Mouse (Mus musculus): ENCODE results near the gene Brwd1.
"Not testable (repeated sequence)": the region's sequence is repeated elsewhere in the genome, so short reads cannot be mapped to it uniquely, and the experiment has no call there.

The Brwd1 gene

DNA sequence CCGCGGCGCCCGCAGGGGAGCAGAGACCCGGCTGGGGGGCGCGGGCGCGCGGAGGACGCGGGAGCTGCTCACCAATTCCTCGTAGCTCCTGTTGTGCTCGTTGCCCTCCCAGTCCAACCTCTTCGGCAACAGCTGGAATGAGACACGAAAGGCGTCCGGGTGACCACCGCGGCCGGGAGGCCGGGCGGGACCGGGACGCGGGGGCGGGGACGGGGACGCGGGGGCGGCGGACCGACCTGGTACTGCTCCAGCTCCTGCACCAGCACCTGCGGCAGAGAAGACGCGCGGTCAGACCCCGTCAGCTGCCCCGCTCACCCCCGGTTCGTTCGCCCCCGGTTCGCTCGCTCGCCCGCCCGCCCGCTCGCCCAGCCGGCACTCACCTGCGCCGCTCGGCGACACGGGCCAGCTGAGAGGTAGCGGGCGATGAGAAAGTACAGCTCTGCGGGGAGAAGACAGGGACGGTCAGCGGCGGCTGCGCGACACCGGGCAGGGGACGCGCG, 534 bp downstream of the Brwd1 start:
- peak; percentile 29; the same call in 1 of the 2 replicates for ATAC-seq (ENCODE audit: insufficient number of reproducible peaks, low FRiP score, low TSS enrichment)

DNA sequence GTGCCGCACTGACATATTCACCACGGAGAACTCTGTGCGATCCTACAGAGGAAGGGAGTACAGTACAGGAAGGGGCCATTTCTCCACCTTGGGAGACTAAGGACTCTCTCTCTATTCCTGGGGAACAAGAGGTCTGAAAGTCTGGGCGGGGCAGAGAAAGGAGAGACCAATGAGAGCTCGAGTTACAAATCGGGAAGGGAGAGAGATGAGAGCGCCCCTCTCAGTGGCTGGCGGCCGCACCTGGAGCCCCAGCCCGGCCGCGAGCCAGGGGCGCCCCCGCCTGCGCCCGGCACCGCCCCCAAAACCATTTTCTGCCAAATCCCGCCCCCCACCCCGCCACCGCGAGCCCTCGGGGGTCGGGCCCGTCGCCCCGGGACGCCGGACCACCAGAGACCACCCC, 995 bp downstream of the Brwd1 start:
- ATAC-seq (ENCODE audit: insufficient number of reproducible peaks, low FRiP score, low TSS enrichment): peak; percentile 86

DNA sequence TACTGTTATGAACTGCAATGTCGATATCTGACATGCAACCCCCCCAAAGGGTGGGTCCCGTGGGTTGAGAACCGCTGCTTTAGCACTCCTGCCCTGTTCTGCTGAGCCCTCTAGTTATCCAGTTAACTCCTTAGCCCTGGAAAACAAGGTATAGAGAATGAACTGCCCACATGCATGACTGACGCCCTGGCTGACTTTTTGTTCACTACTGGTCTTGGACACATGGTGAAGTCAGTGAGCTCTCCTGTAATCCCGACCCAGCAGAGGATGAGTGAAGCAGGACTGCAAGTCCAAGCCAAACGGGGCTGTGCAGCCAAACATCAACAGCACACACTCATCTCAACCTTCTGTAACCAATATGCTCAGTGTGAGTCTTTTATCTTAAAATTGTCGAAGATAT, 1.8 kb downstream of the Brwd1 start:
- no peak for ATAC-seq (ENCODE audit: insufficient number of reproducible peaks, low FRiP score, low TSS enrichment)

DNA sequence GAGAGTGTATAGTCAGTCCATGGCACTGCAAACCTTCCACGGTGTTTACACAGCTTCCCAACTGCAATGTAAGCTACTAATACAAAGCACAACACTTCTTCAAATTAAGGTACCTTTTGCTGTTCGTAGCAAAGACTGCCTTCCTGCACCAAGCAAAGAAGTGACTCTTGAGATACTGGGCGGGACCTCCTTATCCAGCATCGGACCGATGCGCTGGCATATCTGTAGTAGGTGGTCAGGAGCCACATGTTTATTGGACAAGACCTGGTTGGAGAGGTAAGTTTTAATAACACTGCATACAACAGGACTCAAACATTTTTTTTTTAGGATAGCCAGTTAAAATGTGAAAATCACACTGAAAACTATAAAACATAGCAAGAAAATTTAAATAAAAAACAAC, 14.0 kb downstream of the Brwd1 start:
- no peak for ATAC-seq (ENCODE audit: insufficient number of reproducible peaks, low FRiP score, low TSS enrichment)

DNA sequence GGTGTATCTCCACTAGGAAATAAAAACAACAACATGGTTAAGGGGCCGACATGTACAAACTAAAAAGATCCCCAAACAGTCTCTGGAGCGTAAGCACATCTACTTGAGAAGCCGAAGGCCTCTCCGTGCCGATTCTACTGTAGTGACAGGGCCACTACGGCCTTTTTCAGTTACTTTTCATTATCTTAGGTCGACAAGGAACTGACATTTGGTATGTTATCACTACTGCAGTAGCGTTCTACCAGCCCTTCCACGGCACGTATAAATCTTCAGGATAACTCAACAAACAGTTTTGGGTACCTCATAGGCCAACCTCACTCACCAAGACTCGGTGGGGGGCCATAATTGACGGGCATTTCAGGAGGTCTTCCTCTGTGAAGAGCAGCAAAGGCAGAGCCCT, 16.2 kb downstream of the Brwd1 start:
- ATAC-seq (ENCODE audit: insufficient number of reproducible peaks, low FRiP score, low TSS enrichment): no peak

DNA sequence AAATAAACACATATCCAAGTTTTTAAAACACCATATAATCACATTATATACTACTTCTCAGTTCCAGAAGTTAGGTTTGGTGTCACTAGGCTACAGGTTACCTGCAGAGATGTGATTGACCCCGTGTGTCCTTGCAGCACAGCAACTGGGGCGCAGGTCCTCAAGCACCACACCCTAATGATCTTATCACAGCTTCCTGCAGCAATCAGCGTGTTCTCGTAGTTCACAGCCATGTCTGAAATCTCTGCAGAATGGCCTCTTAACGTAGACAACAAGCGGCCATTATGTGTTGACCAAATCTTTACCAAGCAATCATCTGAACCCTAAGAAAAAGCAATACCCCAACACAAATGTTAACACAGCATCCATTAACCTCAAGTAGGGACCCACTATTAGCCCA, 17.7 kb downstream of the Brwd1 start:
- ATAC-seq (ENCODE audit: insufficient number of reproducible peaks, low FRiP score, low TSS enrichment): no peak

DNA sequence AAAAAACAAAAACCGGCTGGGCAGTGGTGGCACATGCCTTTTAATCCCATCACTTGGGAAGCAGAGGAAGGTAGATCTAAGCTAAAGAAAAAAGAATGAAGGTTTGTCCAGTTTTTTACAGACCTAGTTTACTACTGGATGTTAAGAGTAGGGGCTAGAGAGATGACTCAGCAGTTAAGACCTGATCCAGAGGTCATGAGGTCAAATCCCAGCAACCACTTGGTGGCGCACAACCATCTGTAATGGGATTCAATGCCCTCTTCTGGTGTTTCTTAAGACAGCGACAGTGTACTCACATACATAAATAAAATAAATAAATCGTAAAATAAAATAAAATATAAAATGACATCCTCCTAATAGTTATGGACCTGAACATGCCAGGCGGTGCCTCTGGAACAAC, 38.2 kb downstream of the Brwd1 start:
- ATAC-seq (ENCODE audit: insufficient number of reproducible peaks, low FRiP score, low TSS enrichment): no peak

DNA sequence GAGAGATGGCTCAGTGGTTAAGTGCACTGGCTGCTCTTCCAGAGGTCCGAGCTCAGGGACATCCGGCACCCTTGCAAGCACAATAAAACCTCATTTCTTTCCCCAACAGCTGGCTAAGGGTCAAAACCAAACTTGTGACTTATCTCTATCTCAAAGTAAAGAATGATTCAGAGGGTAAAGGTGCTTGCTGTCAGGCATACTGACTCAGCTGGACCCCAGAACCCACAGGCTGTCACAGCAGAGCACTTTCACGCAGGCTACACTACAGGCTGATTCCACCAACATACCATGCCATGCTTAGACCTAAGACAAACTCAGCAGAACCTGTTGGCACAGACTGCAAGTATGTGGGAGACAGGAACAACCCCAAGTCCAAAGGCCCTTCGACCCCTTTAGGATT, 41.6 kb downstream of the Brwd1 start:
- ATAC-seq (ENCODE audit: insufficient number of reproducible peaks, low FRiP score, low TSS enrichment): no peak

DNA sequence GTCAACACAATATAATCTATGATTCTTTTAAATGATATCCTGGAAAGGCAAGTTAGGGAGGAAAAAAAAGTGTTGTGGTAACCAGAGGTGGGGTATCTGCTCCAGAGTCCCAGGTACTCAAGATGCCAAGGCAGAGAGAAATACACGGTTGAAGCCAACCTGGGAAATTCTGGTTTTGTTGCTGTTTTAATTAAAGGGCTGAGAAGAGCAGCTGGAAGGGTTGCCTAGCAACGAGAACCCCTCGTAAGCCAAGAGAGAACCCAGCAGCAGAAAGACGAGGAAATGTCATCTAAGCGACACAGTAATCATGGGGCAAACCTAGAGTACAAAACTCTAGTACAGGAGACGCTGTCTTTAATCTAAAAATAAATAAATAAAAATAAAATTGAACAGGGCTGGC, 42.8 kb downstream of the Brwd1 start:
- ATAC-seq (ENCODE audit: insufficient number of reproducible peaks, low FRiP score, low TSS enrichment): no peak

DNA sequence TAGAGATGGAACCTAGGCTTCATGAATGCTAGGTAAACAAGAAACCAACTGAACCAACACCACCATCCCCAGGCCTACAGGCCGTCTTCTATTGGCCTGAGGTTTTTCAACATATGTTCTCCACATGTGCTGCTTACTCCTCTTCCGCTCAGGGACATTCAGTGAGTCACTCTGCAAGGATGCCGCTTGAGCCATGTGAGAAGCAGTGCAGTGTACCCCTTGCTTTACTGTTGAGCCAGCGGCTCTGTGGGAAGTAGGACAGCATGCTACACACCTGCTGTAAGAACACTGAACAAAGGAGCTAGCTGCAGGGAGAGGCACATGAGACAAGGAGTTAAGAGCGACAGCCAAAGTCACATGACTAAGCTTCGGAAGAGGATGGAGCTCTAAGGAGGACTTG, 47.9 kb downstream of the Brwd1 start:
- no peak for ATAC-seq (ENCODE audit: insufficient number of reproducible peaks, low FRiP score, low TSS enrichment)

DNA sequence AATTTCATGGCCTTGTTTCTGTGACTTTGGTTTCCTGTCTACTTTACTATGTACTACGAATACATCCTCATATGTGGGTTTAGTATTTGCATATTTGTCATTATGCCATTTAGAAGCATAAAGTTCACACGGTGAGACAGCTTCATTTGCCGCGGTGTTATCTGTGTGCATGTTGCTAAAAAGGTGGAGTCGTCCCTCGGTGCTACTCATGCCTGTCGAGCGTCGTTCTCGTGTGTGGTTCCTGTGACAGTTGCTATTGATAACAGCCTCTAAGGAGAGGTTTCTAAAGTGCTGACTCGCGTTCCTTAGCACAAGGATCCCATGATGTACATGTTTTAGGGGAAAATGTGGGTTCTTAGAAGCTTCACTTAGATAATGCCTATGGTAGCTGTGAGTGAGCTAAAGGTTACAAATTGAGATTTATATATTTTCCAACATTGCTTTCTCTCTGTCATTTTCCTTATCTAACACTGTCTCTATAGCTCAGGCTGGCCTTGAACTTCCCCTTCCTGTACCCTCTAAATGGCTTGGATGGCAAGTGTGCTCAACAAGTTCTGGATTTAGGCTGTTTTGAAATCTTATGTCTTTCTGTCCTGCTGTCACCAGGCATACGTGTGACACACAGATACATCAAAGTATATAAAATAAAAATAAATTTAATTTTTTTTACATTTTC, 49.8 kb downstream of the Brwd1 start:
- no peak for ATAC-seq (ENCODE audit: insufficient number of reproducible peaks, low FRiP score, low TSS enrichment)

DNA sequence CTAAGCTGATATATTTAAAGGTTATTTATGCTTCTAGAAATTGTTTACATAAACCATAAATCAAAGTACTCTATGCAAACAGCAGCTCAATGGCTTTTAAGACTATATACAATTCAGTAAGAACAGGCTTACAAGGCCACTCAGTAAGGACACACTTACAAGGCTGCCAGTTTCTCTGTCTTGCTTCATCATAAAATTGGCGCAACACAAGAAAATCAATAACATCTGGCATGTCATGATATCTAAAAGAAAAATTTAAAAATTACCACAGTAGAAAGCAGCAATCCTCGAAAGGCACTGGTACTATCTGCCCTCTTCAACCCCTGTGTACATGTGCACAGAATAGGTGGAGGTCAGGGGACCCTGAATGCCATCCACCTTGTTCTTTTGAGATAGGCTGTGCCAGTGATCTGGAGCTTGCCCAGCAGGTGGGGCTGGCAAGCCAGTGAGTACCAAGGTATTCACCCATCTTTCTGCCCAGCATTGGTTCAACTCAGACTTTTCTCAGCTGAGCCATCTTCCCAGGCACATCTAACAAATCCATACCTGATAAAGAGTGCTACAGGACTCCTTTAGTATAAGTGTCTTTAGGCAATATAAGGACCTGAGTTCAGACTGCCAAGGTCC, 51.7 kb downstream of the Brwd1 start:
- no peak for ATAC-seq (ENCODE audit: insufficient number of reproducible peaks, low FRiP score, low TSS enrichment)

DNA sequence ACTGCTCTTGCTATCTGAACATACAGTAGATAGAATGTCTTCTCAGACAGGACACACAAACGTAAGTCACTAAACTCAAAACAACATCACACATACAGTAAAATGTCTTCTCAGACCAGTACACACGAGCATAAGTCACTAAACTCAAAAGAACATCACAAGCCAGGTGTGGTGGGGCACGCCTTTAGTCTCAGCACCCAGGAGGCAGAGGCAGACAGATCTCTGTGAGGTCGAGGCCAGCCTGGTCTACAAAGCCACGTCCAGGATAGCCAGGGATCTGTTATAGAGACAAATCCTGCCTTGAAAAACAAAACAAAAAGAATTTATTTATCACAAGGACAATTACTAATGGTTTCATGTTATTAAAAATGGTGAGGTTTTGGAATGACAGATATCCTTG, 56.1 kb downstream of the Brwd1 start:
- no peak for ATAC-seq (ENCODE audit: insufficient number of reproducible peaks, low FRiP score, low TSS enrichment)

DNA sequence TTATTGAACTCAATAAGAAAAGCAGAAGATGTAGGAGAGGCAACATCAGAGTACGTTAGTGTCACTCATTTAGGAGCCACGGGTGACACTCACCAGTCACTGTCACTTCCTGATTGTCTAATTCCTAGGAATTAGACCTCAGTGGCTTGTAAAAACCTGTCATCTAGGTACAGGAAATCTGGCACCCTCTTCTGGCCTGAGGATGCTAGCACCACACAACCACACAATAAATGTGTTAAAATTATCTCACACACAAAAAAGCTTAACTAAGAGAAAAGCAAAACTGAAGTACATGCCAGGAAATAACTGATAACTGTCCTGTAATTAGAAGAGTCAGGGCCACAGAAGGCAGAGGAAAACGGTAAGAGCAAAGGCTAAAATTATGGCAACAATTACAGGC, 57.1 kb downstream of the Brwd1 start:
- ATAC-seq (ENCODE audit: insufficient number of reproducible peaks, low FRiP score, low TSS enrichment): no peak

DNA sequence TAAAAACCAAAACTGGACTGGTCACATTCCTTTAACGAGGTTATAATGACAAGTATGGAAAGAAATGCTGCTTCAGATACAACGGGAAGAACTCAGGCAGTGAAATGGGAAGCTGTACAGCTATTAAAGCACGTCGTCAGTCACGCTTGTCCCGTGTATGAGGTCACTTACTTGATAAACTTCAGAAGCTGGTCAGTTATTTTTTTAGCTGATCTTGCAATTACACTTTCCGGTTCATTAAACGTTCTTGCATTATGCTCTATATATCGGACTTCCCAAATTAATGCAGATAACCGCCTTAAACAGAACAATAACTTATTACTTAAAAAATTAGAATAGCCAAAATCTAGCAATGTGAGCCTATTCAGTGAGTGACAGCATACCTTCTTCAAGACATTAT, 61.3 kb downstream of the Brwd1 start:
- ATAC-seq (ENCODE audit: insufficient number of reproducible peaks, low FRiP score, low TSS enrichment): no peak

DNA sequence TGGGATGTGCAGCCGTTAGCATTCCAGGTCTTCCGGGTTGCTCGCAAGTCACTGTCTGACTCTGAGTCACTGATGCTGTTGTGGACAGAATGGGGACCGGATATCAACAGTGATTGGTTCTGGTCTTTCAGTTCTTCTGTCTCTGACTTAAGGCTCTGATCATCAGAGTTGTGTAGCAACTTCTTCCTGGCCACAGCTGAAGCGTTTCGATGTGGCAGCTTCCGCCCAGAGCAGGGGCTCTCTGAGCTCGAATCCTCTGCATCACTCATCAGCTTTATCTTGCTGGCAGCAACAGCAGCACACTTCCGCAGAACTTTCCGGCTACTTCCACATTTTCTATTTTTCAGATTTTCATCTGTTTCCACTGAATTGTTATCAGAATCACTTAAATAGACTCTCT, 73.2 kb downstream of the Brwd1 start:
- ATAC-seq (ENCODE audit: insufficient number of reproducible peaks, low FRiP score, low TSS enrichment): not testable (repeated sequence)

DNA sequence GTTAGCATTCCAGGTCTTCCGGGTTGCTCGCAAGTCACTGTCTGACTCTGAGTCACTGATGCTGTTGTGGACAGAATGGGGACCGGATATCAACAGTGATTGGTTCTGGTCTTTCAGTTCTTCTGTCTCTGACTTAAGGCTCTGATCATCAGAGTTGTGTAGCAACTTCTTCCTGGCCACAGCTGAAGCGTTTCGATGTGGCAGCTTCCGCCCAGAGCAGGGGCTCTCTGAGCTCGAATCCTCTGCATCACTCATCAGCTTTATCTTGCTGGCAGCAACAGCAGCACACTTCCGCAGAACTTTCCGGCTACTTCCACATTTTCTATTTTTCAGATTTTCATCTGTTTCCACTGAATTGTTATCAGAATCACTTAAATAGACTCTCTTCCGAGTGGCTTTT, 78.0 kb downstream of the Brwd1 start:
- not testable (repeated sequence) for ATAC-seq (ENCODE audit: insufficient number of reproducible peaks, low FRiP score, low TSS enrichment)

DNA sequence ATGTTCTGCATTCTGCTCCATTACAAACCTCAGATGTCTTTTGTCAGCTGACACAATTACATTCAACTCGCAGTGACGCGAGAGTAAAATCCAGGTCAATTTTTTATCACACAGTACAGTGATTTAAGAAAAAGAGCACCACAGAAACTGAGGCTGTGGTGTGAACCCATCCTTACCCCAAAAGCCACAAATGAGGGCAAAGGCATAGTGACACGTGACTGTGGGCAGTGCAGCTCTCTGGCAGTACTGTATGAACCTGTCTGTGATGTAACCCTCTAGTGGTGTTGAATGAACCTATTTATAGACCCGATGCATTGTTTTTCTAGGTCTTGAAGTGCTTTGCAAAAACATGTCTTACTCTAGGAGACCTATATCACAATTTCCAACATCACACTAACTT, 83.0 kb downstream of the Brwd1 start:
- no peak for ATAC-seq (ENCODE audit: insufficient number of reproducible peaks, low FRiP score, low TSS enrichment)

DNA sequence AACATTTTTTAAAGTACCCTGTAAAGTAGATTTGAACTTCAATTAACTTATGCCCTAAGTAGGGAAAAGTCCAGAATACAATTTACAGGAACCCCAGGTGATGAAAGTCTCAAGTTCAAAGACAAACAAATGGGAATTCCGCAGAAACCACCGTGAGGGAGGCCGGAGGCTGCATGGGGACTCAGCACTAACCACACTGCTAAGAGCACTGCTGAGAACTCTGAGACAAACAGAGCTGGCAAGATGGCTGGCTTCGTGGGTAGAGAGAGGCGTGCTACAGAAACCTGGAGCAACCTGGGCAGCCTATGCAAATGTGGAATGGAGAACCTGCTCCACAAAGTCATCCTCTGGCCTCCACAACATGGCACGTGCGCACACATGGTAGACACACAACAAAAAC, 86.2 kb downstream of the Brwd1 start:
- ATAC-seq (ENCODE audit: insufficient number of reproducible peaks, low FRiP score, low TSS enrichment): no peak

DNA sequence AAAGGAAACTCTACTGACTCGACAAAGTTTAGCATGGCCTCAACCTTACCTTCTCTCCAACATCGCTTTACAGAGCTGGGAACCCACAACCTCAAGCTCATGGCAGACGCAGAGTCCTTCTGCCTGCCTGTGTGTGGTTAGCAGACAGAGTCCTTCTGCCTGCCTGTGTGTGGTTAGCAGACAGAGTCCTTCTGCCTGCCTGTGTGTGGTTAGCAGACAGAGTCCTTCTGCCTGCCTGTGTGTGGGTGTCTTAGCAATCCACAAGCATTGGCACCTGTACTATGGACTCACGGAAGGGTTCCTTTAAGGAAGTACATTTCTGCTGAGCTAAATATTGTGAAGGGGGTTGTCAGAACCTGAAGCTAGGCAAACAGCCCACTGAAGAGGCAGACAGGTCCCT, 87.8 kb downstream of the Brwd1 start:
- ATAC-seq (ENCODE audit: insufficient number of reproducible peaks, low FRiP score, low TSS enrichment): not testable (repeated sequence)

DNA sequence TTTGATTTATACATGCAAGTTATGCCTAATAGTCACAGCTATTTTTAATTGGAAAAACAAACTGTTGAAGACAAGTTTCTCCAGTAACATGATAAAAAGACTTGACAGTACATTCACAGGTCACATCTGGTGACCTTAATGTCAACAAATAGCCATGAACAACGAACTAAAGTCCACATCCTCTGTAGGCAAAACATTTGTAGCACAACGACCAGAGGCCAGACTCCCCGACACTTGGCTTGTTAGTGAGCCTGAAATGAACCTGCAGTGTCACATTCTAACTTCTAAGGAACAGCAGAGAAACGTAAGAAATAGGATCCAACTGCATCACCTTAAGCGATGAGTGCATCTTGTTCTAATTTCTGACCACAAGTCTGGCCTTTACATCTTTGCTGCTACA, 89.7 kb downstream of the Brwd1 start:
- ATAC-seq (ENCODE audit: insufficient number of reproducible peaks, low FRiP score, low TSS enrichment): no peak

All from cerebellum, adult (tissue).